Mouse (Mus musculus): ENCODE data around the gene Dnajb2. TPM values are rescaled to one million over a fixed set of nuclear protein-coding genes. Genes with fewer than 3 reads are reported as not detected.

Gene Dnajb2
- polyA plus RNA-seq, 1 experiment: 27.7 TPM

DNA sequence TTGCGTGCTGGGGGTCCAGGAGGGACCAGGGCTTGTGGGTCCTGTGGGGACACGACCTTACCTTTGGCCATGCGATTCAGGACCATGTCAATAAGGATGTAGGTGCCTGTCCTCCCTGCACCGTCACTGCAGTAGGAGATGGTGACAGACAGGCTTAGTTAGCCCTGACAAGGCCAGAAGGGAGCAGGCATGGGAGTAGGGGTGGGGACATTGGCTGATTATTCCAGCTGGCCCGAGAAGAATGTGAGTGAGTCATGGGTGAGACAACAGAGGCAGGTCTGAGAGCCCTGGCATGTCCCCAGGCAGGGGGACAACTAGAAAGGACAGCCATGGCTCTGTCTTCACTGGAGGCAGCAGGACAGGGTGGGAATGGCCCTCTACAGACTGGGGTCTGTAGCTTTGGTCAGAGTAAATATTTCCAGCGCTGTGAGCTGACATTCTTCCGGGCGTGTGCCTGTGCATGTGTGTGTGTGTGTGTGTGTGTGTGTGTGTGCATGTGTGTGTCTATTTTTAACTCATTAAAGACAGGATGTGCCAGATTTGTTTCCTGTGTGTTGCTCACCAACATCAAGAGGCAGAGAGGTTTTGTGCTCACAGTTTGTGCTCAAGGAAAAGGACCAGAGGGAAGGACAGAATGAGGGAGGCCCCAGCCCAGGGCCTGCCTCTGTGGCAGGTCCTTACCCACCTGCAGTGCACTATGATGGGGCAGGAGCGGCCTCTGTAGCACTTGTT, 12.0 kb downstream of the Dnajb2 start:
- Histone ChIP-seq H3K27me3 (ENCODE audit: control insufficient read depth, insufficient read depth, insufficient read length) (no peaks in the 10 kb centered on the region), H3K4me3 (ENCODE audit: insufficient read depth, poor library complexity, severe bottlenecking) (no peak overlapping the region), H3K36me3 (ENCODE audit: control insufficient read depth, insufficient read depth) (no peaks in the 10 kb centered on the region), H3K79me3 (ENCODE audit: low read depth) (no peaks in the 10 kb centered on the region), H3ac (ENCODE audit: control insufficient read depth, insufficient read length, low read depth) (peak overlapping the region; percentile 42), H3K79me2 (ENCODE audit: control insufficient read depth, insufficient read depth) (no peaks in the 10 kb centered on the region)
- peak; percentile 37 for TF ChIP-seq MAX (IDR thresholded peaks at IDR 0.05)
- peak; percentile 73 for TF ChIP-seq FOSL1 (IDR thresholded peaks at IDR 0.05; ENCODE audit: insufficient read depth, low read length, poor library complexity, severe bottlenecking)
- no peak for TF ChIP-seq CTCF (IDR thresholded peaks at IDR 0.05; ENCODE audit: control insufficient read depth, insufficient read depth, insufficient read length)
- peak; percentile 44 for TF ChIP-seq MYOD1 (IDR thresholded peaks at IDR 0.05; ENCODE audit: control insufficient read depth, insufficient read length, low read depth)

DNA sequence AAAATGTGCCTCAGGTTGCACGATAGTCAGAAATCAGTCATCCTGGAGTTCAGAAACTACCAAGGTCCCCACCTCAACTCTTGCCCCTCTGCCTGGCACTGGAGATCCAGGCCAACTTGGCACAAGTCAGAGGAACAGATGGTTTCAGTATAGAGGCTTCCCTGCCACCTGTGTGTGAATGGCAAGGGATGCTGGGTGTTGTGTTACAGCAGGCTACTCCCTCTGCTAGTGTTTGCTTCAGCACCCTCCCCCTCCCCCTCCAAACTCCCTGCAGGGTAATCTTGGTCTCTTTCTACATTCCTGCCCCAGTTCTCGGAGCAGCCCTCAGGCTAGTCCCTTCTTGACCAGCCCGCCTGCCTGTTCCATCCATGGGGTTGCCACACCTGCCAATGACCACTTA, 14.3 kb downstream of the Dnajb2 start:
- H3K27me3 ChIP-seq (ENCODE audit: control insufficient read depth, insufficient read depth, insufficient read length): no peaks in the 10 kb centered on the region
- no peaks in the 10 kb centered on the region for H3K36me3 ChIP-seq (ENCODE audit: control insufficient read depth, insufficient read depth)
- H3K79me3 ChIP-seq (ENCODE audit: low read depth): no peaks in the 10 kb centered on the region
- no peaks in the 10 kb centered on the region for H3K79me2 ChIP-seq (ENCODE audit: control insufficient read depth, insufficient read depth)
- H3ac ChIP-seq (ENCODE audit: control insufficient read depth, insufficient read length, low read depth): no peak overlapping the region
- H3K4me3 ChIP-seq (ENCODE audit: insufficient read depth, poor library complexity, severe bottlenecking): no peak overlapping the region
- TF ChIP-seq MAX (IDR thresholded peaks at IDR 0.05) (no peak), USF1 (IDR thresholded peaks at IDR 0.05; ENCODE audit: low read depth) (no peak), CEBPB (IDR thresholded peaks at IDR 0.05; ENCODE audit: low read depth) (no peak), MYOD1 (IDR thresholded peaks at IDR 0.05; ENCODE audit: control insufficient read depth, insufficient read length, low read depth) (no peak), FOSL1 (IDR thresholded peaks at IDR 0.05; ENCODE audit: insufficient read depth, low read length, poor library complexity, severe bottlenecking) (no peak), CTCF (IDR thresholded peaks at IDR 0.05; ENCODE audit: control insufficient read depth, insufficient read depth, insufficient read length) (no peak), MYOG (IDR thresholded peaks at IDR 0.05; ENCODE audit: control insufficient read depth, extremely low read depth, insufficient read length) (no peak)

DNA sequence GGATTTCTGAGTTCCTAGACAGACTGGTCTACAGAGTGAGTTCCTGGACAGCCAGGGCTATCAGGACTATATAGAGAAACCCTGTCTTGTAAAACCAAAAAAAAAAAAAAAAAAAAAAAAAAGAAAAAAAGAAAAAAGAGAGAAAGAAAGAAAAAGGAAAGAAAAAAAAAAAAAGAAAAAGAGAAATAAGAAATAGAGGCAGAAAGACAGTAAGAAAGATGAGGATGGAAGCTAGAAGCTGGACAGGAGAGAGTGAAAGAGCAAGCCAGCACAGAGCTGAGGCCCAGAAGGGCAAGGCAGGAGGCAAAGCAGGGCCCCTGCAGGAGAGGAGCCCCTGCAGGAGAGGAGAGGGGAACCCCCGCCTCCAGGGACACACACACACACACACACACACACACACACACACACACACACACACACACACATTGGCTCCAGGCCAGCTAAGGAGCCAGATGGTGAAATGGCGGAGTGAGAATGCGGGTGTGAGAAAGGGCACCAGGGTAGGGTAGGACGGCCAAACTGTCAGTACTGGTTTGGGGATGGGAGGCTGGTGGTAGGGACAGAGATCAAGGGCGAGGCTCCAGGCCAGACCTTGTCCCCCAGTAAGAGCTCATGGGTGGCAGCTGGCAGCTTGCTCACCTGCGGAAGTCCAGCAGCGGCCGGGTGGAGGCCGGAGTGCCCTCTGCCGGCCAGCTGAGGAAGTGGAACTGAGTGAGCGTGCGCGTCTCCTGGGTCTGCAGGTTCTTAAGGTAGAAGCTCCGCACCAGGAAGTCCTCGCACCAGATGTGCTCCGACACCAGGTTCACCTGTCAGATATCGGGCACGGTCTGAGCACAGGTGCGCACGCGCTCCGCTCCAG, 15.1 kb downstream of the Dnajb2 start:
- Histone ChIP-seq H3K4me3 (ENCODE audit: insufficient read depth, poor library complexity, severe bottlenecking) (no peak overlapping the region), H3K36me3 (ENCODE audit: control insufficient read depth, insufficient read depth) (no peaks in the 10 kb centered on the region), H3K79me3 (ENCODE audit: low read depth) (no peaks in the 10 kb centered on the region), H3K27me3 (ENCODE audit: control insufficient read depth, insufficient read depth, insufficient read length) (no peaks in the 10 kb centered on the region), H3ac (ENCODE audit: control insufficient read depth, insufficient read length, low read depth) (no peak overlapping the region), H3K79me2 (ENCODE audit: control insufficient read depth, insufficient read depth) (no peaks in the 10 kb centered on the region)
- TF ChIP-seq MYOD1 (IDR thresholded peaks at IDR 0.05; ENCODE audit: control insufficient read depth, insufficient read length, low read depth) (peak; percentile 22), MYOG (IDR thresholded peaks at IDR 0.05; ENCODE audit: control insufficient read depth, extremely low read depth, insufficient read length) (no peak), CTCF (IDR thresholded peaks at IDR 0.05; ENCODE audit: control insufficient read depth, insufficient read depth, insufficient read length) (peak; percentile 88), FOSL1 (IDR thresholded peaks at IDR 0.05; ENCODE audit: insufficient read depth, low read length, poor library complexity, severe bottlenecking) (no peak)

DNA sequence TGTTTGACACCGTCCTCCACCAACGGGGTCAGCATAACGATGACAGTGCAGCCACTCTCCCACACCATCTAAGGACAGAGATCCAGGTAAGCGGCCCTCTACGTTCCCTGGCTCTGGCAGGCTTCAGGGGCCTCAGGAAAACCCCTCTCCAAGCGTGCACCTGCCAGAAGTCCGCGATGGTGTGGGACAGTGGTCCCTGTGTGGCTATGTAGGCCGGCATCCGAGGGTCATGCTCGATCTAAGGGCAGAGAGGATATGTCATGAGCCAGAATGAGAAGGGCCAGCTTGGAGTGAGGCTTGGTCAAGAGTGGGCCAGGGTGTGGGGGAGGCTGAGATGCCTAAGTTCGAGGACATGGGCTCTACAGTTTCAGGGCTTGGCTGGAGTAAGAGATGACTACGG, 16.1 kb downstream of the Dnajb2 start:
- TF ChIP-seq USF1 (IDR thresholded peaks at IDR 0.05; ENCODE audit: low read depth) (no peak), MAX (IDR thresholded peaks at IDR 0.05) (no peak), MYOG (IDR thresholded peaks at IDR 0.05; ENCODE audit: control insufficient read depth, extremely low read depth, insufficient read length) (no peak), FOSL1 (IDR thresholded peaks at IDR 0.05; ENCODE audit: insufficient read depth, low read length, poor library complexity, severe bottlenecking) (no peak), CEBPB (IDR thresholded peaks at IDR 0.05; ENCODE audit: low read depth) (no peak), CTCF (IDR thresholded peaks at IDR 0.05; ENCODE audit: control insufficient read depth, insufficient read depth, insufficient read length) (no peak), MYOD1 (IDR thresholded peaks at IDR 0.05; ENCODE audit: control insufficient read depth, insufficient read length, low read depth) (no peak)
- H3K79me2 ChIP-seq (ENCODE audit: control insufficient read depth, insufficient read depth): no peaks in the 10 kb centered on the region
- H3K36me3 ChIP-seq (ENCODE audit: control insufficient read depth, insufficient read depth): no peaks in the 10 kb centered on the region
- H3ac ChIP-seq (ENCODE audit: control insufficient read depth, insufficient read length, low read depth): no peak overlapping the region
- H3K27me3 ChIP-seq (ENCODE audit: control insufficient read depth, insufficient read depth, insufficient read length): no peaks in the 10 kb centered on the region
- H3K79me3 ChIP-seq (ENCODE audit: low read depth): no peaks in the 10 kb centered on the region
- H3K4me3 ChIP-seq (ENCODE audit: insufficient read depth, poor library complexity, severe bottlenecking): no peak overlapping the region

DNA sequence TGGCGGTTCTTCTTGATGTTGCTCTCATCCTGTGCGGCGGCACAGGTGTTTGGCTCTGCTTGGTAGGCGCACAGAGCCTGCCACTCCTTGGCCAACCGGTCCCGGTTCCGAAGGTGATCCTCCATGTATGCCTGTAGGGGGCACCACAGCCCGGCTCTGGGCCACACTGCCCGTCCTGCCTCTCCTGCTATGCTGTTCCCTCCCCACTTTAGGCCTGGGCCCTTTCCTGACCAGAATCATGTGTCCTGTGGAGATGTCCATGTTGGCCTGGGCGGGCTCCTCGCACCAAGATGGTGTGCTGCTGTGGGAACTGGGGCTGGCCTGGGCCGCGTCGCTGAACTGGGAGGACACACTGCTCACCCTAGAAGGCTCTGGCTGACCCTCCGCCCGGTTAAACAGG, 16.8 kb downstream of the Dnajb2 start:
- H3K79me2 ChIP-seq (ENCODE audit: control insufficient read depth, insufficient read depth): no peaks in the 10 kb centered on the region
- no peaks in the 10 kb centered on the region for H3K36me3 ChIP-seq (ENCODE audit: control insufficient read depth, insufficient read depth)
- no peaks in the 10 kb centered on the region for H3K79me3 ChIP-seq (ENCODE audit: low read depth)
- no peak for TF ChIP-seq CTCF (IDR thresholded peaks at IDR 0.05; ENCODE audit: control insufficient read depth, insufficient read depth, insufficient read length)
- TF ChIP-seq FOSL1 (IDR thresholded peaks at IDR 0.05; ENCODE audit: insufficient read depth, low read length, poor library complexity, severe bottlenecking): no peak
- no peak for TF ChIP-seq CEBPB (IDR thresholded peaks at IDR 0.05; ENCODE audit: low read depth)
- no peak for TF ChIP-seq MYOD1 (IDR thresholded peaks at IDR 0.05; ENCODE audit: control insufficient read depth, insufficient read length, low read depth)
- TF ChIP-seq USF1 (IDR thresholded peaks at IDR 0.05; ENCODE audit: low read depth): no peak
- no peak for TF ChIP-seq MYOG (IDR thresholded peaks at IDR 0.05; ENCODE audit: control insufficient read depth, extremely low read depth, insufficient read length)
- no peak for TF ChIP-seq MAX (IDR thresholded peaks at IDR 0.05)
- H3ac ChIP-seq (ENCODE audit: control insufficient read depth, insufficient read length, low read depth): no peak overlapping the region
- no peaks in the 10 kb centered on the region for H3K27me3 ChIP-seq (ENCODE audit: control insufficient read depth, insufficient read depth, insufficient read length)
- no peak overlapping the region for H3K4me3 ChIP-seq (ENCODE audit: insufficient read depth, poor library complexity, severe bottlenecking)
